Mouse (Mus musculus) olfactory bulb, adult 2 months (tissue): Measurements from ENCODE around the gene Rasal2.

Experiments
- CTCF ChIP-seq: fragments of 200-500 bp; IDR thresholded peaks from 2 replicates; pipeline ENCODE4 v1.5.1; 2012; ENCODE audit warnings: low read depth, mild to moderate bottlenecking, low read length, moderate library complexity; ENCODE audit not compliant: insufficient read depth
- POLR2A ChIP-seq: fragments of 200-500 bp; IDR thresholded peaks from 2 replicates; pipeline ENCODE4 v1.6.1; 2012; ENCODE audit warnings: mild to moderate bottlenecking, low read depth, low read length, moderate library complexity; ENCODE audit not compliant: insufficient read depth

GRCm38 (mm10) chr1:157150107-157150506, 262.3 kb downstream of the Rasal2 start:
- no peak for TF ChIP-seq POLR2A
- TF ChIP-seq CTCF: no peak
